Mouse (Mus musculus) heart, adult 2 months (tissue): ENCODE data around the gene Olfr315. TPM values are rescaled to one million over a fixed set of nuclear protein-coding genes. Genes with fewer than 3 reads are reported as not detected.
"Not testable (repeated sequence)": the region's sequence is repeated elsewhere in the genome, so short reads cannot be mapped to it uniquely, and the experiment has no call there.

Source experiments
- DNase-seq, 2 experiments: peaks; one replicate each; pipeline ENCODE4 v3.0.0; 2021
- H3K27ac ChIP-seq: fragments of 200-600 bp; 2 replicates; pipeline ENCODE4 v1.8.1; 2022
- H3K27me3 ChIP-seq: fragments of 200-500 bp; 2 replicates; pipeline ENCODE4 v1.6.1; 2012; ENCODE audit warnings: mild to moderate bottlenecking, low read length, inconsistent platforms, mixed read lengths; ENCODE audit not compliant: control insufficient read depth, insufficient read depth
- H3K36me3 ChIP-seq: fragments of 200-500 bp; 2 replicates; pipeline ENCODE4 v1.6.1; 2012; ENCODE audit warnings: low read length, inconsistent platforms; ENCODE audit not compliant: control insufficient read depth, insufficient read depth
- H3K4me1 ChIP-seq: fragments of 200-500 bp; 2 replicates; pipeline ENCODE4 v1.6.1; 2011; ENCODE audit warnings: low read length; ENCODE audit not compliant: control insufficient read depth, insufficient read depth
- H3K4me3 ChIP-seq: fragments of 200-600 bp; 2 replicates; pipeline ENCODE4 v1.8.1; 2022
- H3K79me2 ChIP-seq: fragments of 200-500 bp; replicated peaks from 2 replicates; pipeline ENCODE4 v1.6.1; 2012; ENCODE audit warnings: mild to moderate bottlenecking, inconsistent platforms, low read length, moderate library complexity, mixed read lengths; ENCODE audit not compliant: control insufficient read depth, insufficient read depth
- H3K9ac ChIP-seq: fragments of 200-500 bp; 2 replicates; pipeline ENCODE4 v1.6.1; 2012; ENCODE audit warnings: low read depth, mild to moderate bottlenecking, control low read depth, inconsistent platforms, low read length, mixed read lengths
- CTCF ChIP-seq: fragments of 200-600 bp; IDR thresholded peaks from 2 replicates; pipeline ENCODE4 v1.8.1; 2022; ENCODE audit warnings: antibody characterized with exemption, mild to moderate bottlenecking, moderate library complexity
- EP300 ChIP-seq: fragments of 200-500 bp; IDR thresholded peaks from 2 replicates; pipeline ENCODE4 v1.6.1; 2011; ENCODE audit warnings: low read depth, low read length, control low read depth; ENCODE audit not compliant: insufficient read depth
- POLR2A ChIP-seq: fragments of 200-500 bp; IDR thresholded peaks from 2 replicates; pipeline ENCODE4 v1.6.1; 2011; ENCODE audit warnings: mild to moderate bottlenecking, low read depth, low read length, control low read depth; ENCODE audit not compliant: insufficient read depth
- WGBS: fragments of 180-500 bp; shearing (Covaris S2); methylation state at CpG from one replicate; pipeline ENCODE4 v1.1.7; 2018; 5-methylcytosine and 5-hydroxymethylcytosine counted together
- intact Hi-C: fragments of 180-260 bp; cut with DNase I; formaldehyde crosslinking; loops from one replicate; pipeline ENCODE4 v1.15.1; 2025
- long read RNA-seq: library from polyadenylated mRNA; stranded (forward); transcript quantifications from one replicate; pipeline ENCODE4 v2.0.0, GENCODE M21; 2021
- polyA plus RNA-seq: library from polyadenylated mRNA; depleted of rRNA; stranded (reverse); fragments of >200 nt; gene quantifications from 2 replicates; pipeline ENCODE4 v1.2.3, GENCODE M21; 2012; rRNA removed
- total RNA-seq, 2 experiments: library from RNA; stranded (reverse); gene quantifications; 2 replicates each; pipeline ENCODE4 v1.2.3; 2021

Gene Olfr315
- not detected for total RNA-seq
- not detected in 2 replicates for polyA plus RNA-seq
- long read RNA-seq, result 0 reads

GRCm38 (mm10) chr11:58772888-58773287 lies at the start of gene Olfr315:
Gene Olfr315, plus strand, starts transcription at chr11:58773188.
- TF ChIP-seq CTCF (no peak), POLR2A (no peak), EP300 (no peak)
- no peaks in the 10 kb centered on the region for H3K79me2 ChIP-seq
- no peak within 1 kb of the TSS for H3K4me3 ChIP-seq
- no peaks in the 10 kb centered on the region for H3K4me1 ChIP-seq
- no peak for DNase-seq
- no peaks in the 10 kb centered on the region for H3K27me3 ChIP-seq
- H3K27ac ChIP-seq, result no peak within 1 kb of the TSS
- no peak within 1 kb of the TSS for H3K9ac ChIP-seq
- no peaks in the 10 kb centered on the region for H3K36me3 ChIP-seq
- intact Hi-C loops, result no loop called here

GRCm38 (mm10) chr11:58723914-58724313 lies 49.1 kb upstream of the Olfr315 start, which contains the start of gene Olfr318:
Gene Olfr318, minus strand, starts transcription at chr11:58724014.
- Histone ChIP-seq H3K27ac (no peak within 1 kb of the TSS), H3K79me2 (no peaks in the 10 kb centered on the region), H3K27me3 (no peaks in the 10 kb centered on the region), H3K9ac (no peak within 1 kb of the TSS), H3K4me3 (no peak within 1 kb of the TSS), H3K36me3 (no peaks in the 10 kb centered on the region), H3K4me1 (no peaks in the 10 kb centered on the region)
- intact Hi-C loops, result no loop called here
- DNase-seq, result no peak
- TF ChIP-seq POLR2A (no peak), CTCF (no peak), EP300 (no peak)

GRCm38 (mm10) chr11:58727896-58728650 lies 44.9 kb upstream of the Olfr315 start:
- 68% methylated on average over 6 of the region's 6 CpGs for WGBS
- H3K27ac ChIP-seq, H3K9ac ChIP-seq, H3K4me3 ChIP-seq, H3K4me1 ChIP-seq, DNase-seq, H3K27me3 ChIP-seq, intact Hi-C loops, H3K79me2 ChIP-seq, H3K36me3 ChIP-seq: not testable (repeated sequence)

- WGBS, result 38% methylated on average over 3 of the region's 3 CpGs
- intact Hi-C loops, result no loop called here
- Histone ChIP-seq H3K27me3 (no peaks in the 10 kb centered on the region), H3K4me3 (no peak overlapping the region), H3K79me2 (no peaks in the 10 kb centered on the region), H3K36me3 (no peaks in the 10 kb centered on the region), H3K9ac (no peak overlapping the region), H3K4me1 (no peaks in the 10 kb centered on the region), H3K27ac (no peak overlapping the region)
- no peak for DNase-seq
- TF ChIP-seq EP300 (no peak), POLR2A (no peak), CTCF (no peak)
Observed at GRCm38 (mm10) chr11:58733372-58733771, 39.6 kb upstream of the Olfr315 start.

- TF ChIP-seq POLR2A, result no peak
- TF ChIP-seq CTCF, result no peak
- no peak for TF ChIP-seq EP300
- Histone ChIP-seq H3K79me2 (no peaks in the 10 kb centered on the region), H3K4me3 (no peak within 1 kb of the TSS), H3K27ac (no peak within 1 kb of the TSS), H3K36me3 (no peaks in the 10 kb centered on the region), H3K4me1 (no peaks in the 10 kb centered on the region), H3K27me3 (no peaks in the 10 kb centered on the region), H3K9ac (no peak within 1 kb of the TSS)
- DNase-seq, result no peak
- intact Hi-C loops, result no loop called here
- 63% methylated on average over 4 of the region's 4 CpGs for WGBS
Observed at GRCm38 (mm10) chr11:58738792-58739262, 34.2 kb upstream of the Olfr315 start, which contains the start of gene Olfr317. Gene Olfr317, minus strand, starts transcription at chr11:58739212.

GRCm38 (mm10) chr11:58751096-58751495 lies 21.9 kb upstream of the Olfr315 start:
- H3K4me3 ChIP-seq, intact Hi-C loops, H3K27me3 ChIP-seq, H3K27ac ChIP-seq, H3K4me1 ChIP-seq, DNase-seq, H3K9ac ChIP-seq, H3K79me2 ChIP-seq, H3K36me3 ChIP-seq: not testable (repeated sequence)
- 71% methylated on average over 18 of the region's 18 CpGs for WGBS
